Mouse (Mus musculus): ENCODE data around the gene Tdp1.
A peak's percentile ranks its signal among the peaks of the same experiment; 100 is the strongest.

Tdp1 gene

GRCm38 (mm10) chr12:99884269-99885261 is at the start of gene Tdp1, which contains the start of gene Efcab11:
Gene Tdp1, plus strand, starts transcription at chr12:99884517.
Gene Efcab11, minus strand, starts transcription at chr12:99884439.
- peak; percentile 91 for DNase-seq (ENCODE audit: low spot score)

- DNase-seq (ENCODE audit: low spot score), result peak; percentile 84
Measured at GRCm38 (mm10) chr12:99836404-99837131, 47.7 kb upstream of the Tdp1 start.

GRCm38 (mm10) chr12:99837528-99837927 is 46.8 kb upstream of the Tdp1 start:
- no peak for DNase-seq (ENCODE audit: low spot score)

GRCm38 (mm10) chr12:99838109-99838508 is 46.2 kb upstream of the Tdp1 start:
- no peak for DNase-seq (ENCODE audit: low spot score)

GRCm38 (mm10) chr12:99838703-99839102 is 45.6 kb upstream of the Tdp1 start:
- peak; percentile 17 for DNase-seq (ENCODE audit: low spot score)

GRCm38 (mm10) chr12:99844951-99845350 is 39.4 kb upstream of the Tdp1 start:
- no peak for DNase-seq (ENCODE audit: low spot score)

- no peak for DNase-seq (ENCODE audit: low spot score)
Measured at GRCm38 (mm10) chr12:99849996-99850395, 34.3 kb upstream of the Tdp1 start.

GRCm38 (mm10) chr12:99853323-99854258 is 30.7 kb upstream of the Tdp1 start:
- DNase-seq (ENCODE audit: low spot score), result no peak

- DNase-seq (ENCODE audit: low spot score), result no peak
Measured at GRCm38 (mm10) chr12:99856011-99856410, 28.3 kb upstream of the Tdp1 start.

- DNase-seq (ENCODE audit: low spot score), result no peak
Measured at GRCm38 (mm10) chr12:99858664-99859063, 25.7 kb upstream of the Tdp1 start.

- DNase-seq (ENCODE audit: low spot score), result no peak
Measured at GRCm38 (mm10) chr12:99859391-99860100, 24.8 kb upstream of the Tdp1 start.

- no peak for DNase-seq (ENCODE audit: low spot score)
Measured at GRCm38 (mm10) chr12:99860981-99861380, 23.3 kb upstream of the Tdp1 start.

GRCm38 (mm10) chr12:99864613-99865012 is 19.7 kb upstream of the Tdp1 start:
- DNase-seq (ENCODE audit: low spot score), result no peak

GRCm38 (mm10) chr12:99868821-99869220 is 15.5 kb upstream of the Tdp1 start:
- no peak for DNase-seq (ENCODE audit: low spot score)

GRCm38 (mm10) chr12:99873443-99873842 is 10.9 kb upstream of the Tdp1 start:
- DNase-seq (ENCODE audit: low spot score), result no peak

GRCm38 (mm10) chr12:99874609-99875008 is 9.7 kb upstream of the Tdp1 start:
- DNase-seq (ENCODE audit: low spot score), result no peak

GRCm38 (mm10) chr12:99883000-99883712 is 1.2 kb upstream of the Tdp1 start:
- DNase-seq (ENCODE audit: low spot score), result peak; percentile 98

- peak; percentile 50 for DNase-seq (ENCODE audit: low spot score)
Measured at GRCm38 (mm10) chr12:99883713-99884105, 608 bp upstream of the Tdp1 start.

- no peak for DNase-seq (ENCODE audit: low spot score)
Measured at GRCm38 (mm10) chr12:99885282-99885901, 1.1 kb downstream of the Tdp1 start.

- no peak for DNase-seq (ENCODE audit: low spot score)
Measured at GRCm38 (mm10) chr12:99897846-99898245, 13.5 kb downstream of the Tdp1 start.

Data from embryo, embryonic 10 days (tissue).